Mouse (Mus musculus) Muller cell, postnatal 12 days (primary cell): Measurements from ENCODE around the gene Selplg.

Experiments used
- DNase-seq: peaks from one replicate; pipeline ENCODE4 v3.0.0-alpha.2; 2015; ENCODE audit errors: inconsistent ontology term

The Selplg gene

DNA sequence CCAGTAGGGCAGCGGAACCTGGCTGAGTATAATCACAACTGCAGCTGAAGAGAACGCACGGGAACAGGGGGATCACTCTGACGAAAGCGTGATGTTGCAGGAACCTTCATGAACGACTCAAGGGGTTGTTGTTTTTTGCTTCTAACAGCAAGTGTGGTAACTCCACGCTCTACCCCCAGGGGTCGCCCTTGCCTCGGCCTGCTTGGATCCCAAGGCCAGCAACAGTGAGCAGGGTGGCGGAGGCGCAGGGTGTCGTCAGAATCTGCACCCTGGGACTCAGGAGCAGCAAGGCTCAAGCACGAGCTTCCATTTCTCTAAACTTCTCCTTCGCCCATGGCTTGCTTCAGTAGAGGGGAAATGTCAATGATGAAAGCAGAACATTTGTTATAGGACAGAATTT, 22.1 kb upstream of the Selplg start:
- DNase-seq: peak; percentile 84

DNA sequence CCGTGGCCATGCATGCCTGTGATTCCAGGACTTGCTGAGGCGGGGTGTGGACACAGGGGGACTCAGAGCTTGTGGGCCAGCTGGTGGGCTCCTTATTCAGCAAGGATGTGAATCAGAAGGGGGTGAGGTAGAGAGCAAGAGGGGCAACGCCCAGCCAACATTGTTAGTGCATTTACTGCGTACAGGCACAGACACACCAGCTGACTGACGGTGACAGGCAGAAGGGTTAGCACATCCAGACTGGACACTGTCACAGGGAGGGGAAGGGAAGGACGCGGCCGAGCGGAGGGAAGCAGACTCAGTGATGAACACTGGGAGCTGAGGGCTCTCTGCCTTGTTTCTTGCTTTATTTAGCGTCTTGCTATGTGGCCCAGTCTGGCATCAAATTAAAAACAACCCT, 21.1 kb upstream of the Selplg start:
- no peak for DNase-seq

DNA sequence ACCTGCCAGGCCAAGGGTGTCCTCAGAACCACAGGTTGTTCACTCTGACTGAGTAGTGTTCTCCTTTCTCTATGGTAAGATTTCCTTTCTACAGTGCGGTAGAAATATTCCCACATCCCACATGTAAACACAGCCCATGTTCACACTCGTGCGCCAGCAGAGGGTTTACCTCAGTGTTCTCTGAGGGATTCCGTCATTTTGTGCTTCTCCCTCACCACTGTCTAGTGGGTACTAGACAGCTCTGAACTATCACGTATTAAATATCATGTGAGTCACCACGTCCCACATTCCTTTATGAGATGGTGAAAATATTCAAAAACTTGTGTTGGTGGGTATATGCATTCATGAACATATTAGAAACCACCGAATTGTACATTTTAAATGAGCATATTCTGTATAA, 20.0 kb upstream of the Selplg start:
- no peak for DNase-seq

DNA sequence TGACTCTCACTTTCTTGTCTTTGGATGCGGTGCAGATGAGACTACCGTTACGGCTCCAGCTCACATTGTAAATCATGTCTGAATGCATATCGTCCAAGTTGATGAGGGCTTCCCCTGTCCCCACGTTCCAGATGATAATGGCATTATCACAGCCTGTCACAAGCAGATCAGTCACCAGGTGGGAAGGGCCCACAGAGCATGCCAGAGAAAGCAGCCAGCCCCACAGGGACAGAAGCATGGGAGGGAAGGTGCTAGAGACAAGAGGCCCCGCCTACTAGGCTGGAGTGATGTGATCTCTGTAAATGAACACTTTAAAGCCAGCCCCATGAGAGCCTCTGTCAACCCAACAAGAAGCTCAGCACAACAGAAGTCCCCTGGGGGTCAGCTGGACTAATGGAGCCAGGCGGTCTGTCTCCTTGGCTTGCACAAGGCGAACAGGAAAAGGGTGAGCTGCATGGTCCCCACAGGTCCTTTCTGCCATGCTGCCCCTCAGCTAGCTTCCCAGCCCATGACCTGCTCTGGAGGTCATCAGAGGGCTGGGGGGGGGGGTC, 18.3 kb upstream of the Selplg start:
- no peak for DNase-seq

DNA sequence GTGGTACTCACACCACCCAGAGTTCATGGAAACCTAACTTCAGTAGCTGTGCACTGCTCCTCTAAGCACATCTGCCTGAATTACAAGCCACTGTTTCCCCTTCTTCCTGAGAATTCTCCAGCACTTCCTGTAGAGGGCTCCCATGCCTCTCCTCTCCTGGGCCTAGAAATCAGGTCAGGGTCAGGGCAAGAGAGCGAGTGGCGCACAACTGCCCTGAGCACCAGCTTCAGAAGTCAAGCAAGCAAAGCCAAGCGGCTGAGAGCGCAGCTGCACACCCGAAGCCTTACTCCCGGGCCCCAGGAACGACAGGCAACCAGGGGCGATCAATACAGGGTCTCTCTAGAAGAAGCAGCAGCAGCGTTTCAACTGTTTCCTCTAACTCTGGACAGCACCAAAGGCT, 15.2 kb upstream of the Selplg start:
- no peak for DNase-seq

GRCm38 (mm10) chr5:113846656-113847055, 14.2 kb upstream of the Selplg start:
- DNase-seq: no peak

DNA sequence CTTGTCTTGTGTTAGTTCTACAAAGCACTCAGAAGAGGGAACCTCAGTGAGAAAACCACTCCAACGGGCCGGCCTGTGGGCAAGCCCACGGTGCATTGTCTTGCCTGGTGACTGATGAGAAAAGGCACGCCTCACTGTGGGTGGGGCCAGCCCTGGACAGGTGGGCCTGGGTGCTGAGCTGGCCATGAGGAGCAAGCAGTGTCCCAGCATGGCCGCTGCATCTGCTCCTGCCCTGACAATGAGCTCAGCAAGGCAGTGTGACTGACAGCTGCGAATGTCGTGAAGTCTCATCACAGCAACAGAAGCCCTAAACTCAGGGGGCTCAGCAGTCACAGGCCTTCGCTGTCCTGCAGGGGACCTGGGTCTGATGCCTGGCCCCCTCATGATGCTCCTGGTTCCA, 13.2 kb upstream of the Selplg start:
- DNase-seq: no peak

GRCm38 (mm10) chr5:113844721-113845120, 12.3 kb upstream of the Selplg start:
- peak; percentile 43 for DNase-seq

DNA sequence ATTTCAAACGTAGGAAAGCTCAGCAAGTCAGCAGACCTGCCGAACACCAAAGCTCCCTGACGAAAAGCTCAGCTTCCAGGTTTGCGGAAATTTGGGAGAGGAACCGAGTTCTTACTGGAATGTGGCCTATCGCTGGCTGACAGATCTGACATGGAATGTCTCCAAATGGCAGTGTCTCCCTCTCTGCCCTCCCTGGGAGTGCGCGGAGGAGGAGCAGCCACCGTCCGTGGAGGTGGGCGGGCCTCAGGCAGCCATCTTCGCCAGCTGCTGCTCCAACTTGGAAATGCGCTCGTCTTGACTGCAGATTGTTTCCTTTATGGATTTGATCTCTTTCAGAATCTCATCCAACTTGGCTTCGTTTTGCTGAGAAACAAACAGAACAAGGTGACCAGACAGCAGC, 11.7 kb upstream of the Selplg start:
- no peak for DNase-seq

DNA sequence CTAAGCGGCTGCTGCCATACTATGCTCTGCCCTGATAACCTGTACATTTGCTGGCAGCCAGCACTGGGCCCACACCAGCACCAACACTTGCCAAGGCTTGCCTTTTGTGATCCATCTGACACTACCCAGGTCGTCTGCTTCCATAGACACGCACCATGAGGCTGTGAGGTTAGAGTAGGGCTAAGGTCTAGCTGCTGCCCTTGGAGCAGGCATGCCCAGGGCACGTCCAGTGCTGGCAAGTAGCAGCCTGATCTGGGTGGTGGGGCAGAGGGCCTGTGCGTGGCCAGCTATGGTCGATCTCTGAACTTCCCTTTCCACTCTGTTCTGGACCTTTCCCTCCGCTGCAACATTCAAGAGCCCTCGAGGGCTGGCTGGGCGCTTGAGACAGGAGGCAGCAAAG, 10.5 kb upstream of the Selplg start:
- no peak for DNase-seq

GRCm38 (mm10) chr5:113842244-113842643, 9.8 kb upstream of the Selplg start:
- DNase-seq: no peak

DNA sequence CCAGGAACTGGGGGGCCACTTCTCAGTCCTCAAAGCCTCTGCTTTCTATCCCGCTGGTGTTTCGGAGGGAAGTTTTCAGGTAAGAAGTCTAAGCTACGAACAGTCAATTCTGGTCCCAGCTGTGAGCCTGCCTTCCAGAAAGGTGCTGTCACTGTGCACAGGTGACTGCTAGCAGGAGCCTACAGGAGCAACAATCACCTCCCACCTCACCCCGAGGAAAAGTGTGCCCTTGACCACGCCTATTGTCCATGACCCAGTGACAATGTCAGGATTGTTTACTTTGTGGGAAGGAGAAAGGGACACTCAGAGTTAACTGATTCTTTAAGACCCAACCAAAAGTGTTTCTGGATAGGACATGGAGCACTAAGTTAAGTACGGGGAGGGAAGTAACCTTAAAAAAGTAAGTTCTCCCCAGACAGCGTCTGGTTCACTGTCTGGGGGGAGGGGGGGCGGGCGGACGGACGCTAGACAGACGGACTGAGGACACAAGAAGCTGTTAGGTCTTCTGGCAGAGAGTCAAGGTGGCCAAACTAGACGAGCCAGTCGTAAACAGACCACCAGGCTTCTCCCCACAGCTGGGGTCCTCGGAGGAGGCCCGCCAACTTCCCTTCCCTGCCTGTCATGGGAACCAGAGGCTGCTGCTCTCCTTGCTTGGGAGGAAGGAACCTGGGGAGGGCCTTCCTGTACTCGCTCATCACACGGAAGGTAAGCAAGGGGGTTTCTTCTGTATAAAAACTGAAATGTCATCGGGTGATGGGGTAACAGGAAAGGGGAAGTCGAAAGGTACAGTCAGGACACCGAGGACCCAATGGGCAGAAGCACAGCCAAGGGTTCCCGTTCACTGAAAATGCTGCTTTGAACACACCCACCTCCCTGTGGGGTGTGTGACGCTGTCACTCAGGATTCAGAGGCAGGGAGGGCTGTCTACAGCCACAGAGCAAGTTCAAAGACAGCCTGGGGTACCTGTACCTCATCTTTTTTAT, 9.1 kb upstream of the Selplg start:
- DNase-seq: no peak

DNA sequence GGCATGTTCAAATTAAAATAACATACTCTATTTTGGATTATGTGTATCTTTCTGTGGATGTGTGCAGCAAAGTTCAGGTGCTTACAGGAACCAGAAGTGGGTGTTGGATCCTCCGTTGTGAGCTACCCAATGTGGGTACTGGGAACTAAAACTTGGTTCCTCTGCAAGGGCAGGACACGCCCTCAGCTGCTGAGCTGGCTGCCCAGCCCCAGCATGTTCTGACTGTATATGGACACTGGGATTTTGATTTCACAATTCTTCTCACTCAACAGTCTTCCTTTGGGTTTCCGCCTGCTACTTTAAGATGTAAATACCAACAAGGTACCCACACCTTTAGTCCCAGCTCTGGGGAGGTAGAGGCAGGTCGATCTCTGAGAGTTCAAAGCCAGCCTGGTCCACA, 8.0 kb upstream of the Selplg start:
- DNase-seq: no peak

GRCm38 (mm10) chr5:113836961-113837360, 4.5 kb upstream of the Selplg start:
- DNase-seq: no peak

DNA sequence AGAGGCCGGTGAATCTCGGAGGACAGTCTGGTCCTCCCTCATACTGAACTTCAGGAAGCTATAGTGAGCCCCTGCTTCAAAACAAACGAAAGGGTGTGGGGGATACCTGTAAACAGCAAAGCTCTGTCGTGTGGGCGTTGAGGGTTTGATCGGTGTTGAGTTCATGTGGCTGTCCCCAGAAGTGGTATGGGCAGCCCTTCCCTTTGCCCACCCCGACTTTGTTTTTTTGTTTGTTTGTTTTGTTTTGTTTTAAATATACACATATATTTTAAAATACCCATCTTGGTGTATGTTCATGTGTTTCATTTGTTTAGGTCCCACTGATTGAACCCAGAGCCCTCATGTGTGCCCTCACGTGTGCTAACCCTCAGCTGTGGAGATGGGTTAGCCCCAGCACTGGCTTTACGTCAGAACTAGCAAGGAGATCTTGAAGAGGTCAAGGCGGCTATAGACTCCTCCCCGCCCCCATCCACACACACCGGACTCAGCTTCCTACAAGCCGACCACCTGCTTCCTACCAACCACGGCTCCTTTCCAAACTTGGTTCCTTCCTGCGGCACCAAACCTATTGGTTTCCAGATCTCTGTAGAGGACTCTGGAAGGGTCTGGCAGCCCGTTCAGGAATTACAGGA, 988 bp upstream of the Selplg start:
- DNase-seq: no peak

DNA sequence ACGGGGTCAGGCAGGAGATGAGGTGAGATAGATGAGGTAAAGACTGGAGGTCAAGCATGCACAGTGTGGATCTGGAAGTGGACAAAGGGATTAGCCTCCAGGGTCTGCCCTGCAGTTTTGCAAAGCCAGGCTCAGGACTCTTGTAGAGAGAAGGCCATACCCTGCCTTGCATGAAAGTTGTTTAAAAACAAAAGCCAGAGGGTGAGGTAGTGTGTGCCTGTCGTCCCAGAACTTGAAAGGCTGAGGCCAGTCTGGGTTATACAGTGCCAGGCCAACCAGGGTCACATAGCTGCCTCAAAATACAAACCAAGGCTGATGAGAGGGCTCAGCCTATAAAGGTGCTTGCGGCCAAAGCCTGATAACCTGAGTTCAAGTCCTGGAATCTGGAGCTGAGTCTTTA, 703 bp downstream of the Selplg start:
- no peak for DNase-seq

GRCm38 (mm10) chr5:113830796-113831195, 1.6 kb downstream of the Selplg start:
- DNase-seq: no peak

DNA sequence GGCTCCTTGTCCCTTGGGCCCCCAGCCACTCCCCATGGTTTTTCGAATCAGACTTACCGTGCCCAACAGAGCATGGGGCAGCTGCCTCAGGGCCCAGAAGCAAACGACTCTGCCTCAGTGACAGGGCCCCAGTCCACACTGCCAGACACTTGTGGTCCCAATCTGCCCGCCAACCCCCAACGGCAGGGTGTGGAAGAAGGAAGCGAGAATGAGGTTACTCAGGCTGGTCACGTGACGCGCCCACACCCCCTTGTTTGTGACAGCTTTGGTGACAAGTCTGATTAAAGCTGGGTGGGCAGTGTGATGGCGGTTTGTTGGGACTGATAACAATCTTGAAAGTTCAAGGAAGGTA, 2.2 kb downstream of the Selplg start:
- DNase-seq: no peak

- DNase-seq: no peak
Measured at GRCm38 (mm10) chr5:113829566-113830291, 2.7 kb downstream of the Selplg start.

GRCm38 (mm10) chr5:113828481-113828880, 4.0 kb downstream of the Selplg start:
- no peak for DNase-seq

DNA sequence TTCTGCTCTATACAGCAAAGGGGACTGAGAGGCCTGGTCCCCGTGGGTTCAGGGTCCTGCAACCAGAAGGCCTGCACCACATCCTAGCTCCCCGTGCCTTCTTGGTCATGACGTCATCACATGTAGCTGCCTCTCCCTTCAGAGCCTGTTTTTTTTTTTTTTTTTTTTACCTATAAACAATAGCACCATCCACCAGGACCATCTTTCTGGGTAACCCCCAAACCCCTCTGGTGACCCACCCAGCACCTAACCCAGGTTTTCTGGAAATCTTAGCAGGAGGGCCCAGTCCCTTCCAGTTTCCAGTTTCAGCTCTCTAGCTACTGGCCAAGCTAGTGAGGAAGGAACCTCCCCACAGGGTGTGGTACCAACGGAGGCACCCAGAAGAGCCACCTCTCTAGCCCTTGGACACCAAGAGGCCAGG, 4.4 kb downstream of the Selplg start:
- no peak for DNase-seq

DNA sequence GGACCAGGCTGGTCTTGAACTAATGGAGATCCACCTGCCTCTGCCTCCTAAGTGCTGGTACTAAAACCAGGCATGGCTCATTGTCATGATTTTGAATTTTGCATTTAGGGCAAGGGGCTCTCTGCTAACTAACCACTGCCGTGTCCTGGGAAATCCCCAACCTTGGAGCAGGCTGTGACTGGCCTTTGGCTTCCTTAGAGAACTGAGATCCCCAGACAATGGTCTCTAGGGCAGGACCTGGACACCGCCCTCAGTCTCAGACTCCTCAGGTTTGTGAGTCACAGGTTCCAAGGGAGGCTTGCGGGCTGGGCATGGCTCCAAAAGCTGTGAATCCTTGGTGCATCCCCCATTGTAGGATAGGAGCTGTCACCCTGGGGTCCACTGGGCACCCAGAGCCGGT, 5.8 kb downstream of the Selplg start:
- no peak for DNase-seq
